Mouse (Mus musculus): ENCODE measurements around the gene Pld4. TPM values are rescaled to one million over a fixed set of nuclear protein-coding genes. Genes with fewer than 3 reads are reported as not detected.

Gene Pld4
- polyA plus RNA-seq, 1 experiment from 2014 or later, result 7.8 TPM

DNA sequence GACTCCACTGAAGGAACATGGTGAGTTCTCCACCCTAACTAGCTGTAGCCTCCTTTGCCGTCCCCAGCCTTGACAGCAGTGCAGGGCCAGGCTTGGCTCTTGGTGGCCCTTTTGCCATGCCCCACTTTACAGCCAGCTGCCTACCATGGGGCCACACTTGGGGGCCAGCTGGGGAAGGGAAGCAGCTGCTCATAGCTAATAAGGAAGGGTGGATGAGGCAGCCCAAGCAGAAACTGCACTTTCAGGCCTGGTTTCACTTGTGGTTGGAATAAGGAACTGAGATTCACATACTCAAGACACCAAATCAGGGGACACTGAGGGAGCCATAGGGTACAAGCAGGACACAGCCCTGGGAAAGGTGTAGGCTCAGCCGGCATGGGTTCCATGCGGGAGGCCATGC lies 1.6 kb downstream of the Pld4 start:
- no peaks in the 10 kb centered on the region for H3K9me3 ChIP-seq (replicated peaks; ENCODE audit: low read length)
- H3K4me3 ChIP-seq (replicated peaks; ENCODE audit: low read depth, low read length), result no peak overlapping the region
- no peak overlapping the region for H3K4me2 ChIP-seq (ENCODE audit: low read length)
- no peak for TF ChIP-seq CTCF (IDR thresholded peaks at IDR 0.05; ENCODE audit: low read depth)
- H3K27ac ChIP-seq, result no peak overlapping the region
- no peaks in the 10 kb centered on the region for H3K4me1 ChIP-seq (replicated peaks; ENCODE audit: insufficient read depth, low read length)
- H3K36me3 ChIP-seq (ENCODE audit: insufficient read depth, low read length), result no peaks in the 10 kb centered on the region
- H3K27me3 ChIP-seq (ENCODE audit: insufficient read depth, low read length), result no peaks in the 10 kb centered on the region
- DNase-seq (ENCODE audit: low spot score) (no peak), ATAC-seq (replicated peaks; ENCODE audit: low FRiP score, low read depth) (no peak)
- no peak overlapping the region for H3K9ac ChIP-seq (ENCODE audit: low read depth, low read length)
- WGBS, result 91% methylated on average over 3 of the region's 3 CpGs

- DNase-seq (ENCODE audit: low spot score) (no peak), ATAC-seq (replicated peaks; ENCODE audit: low FRiP score, low read depth) (no peak)
- Histone ChIP-seq H3K4me3 (replicated peaks; ENCODE audit: low read depth, low read length) (no peak overlapping the region), H3K4me2 (ENCODE audit: low read length) (no peak overlapping the region), H3K27ac (no peak overlapping the region), H3K27me3 (ENCODE audit: insufficient read depth, low read length) (no peaks in the 10 kb centered on the region), H3K9ac (ENCODE audit: low read depth, low read length) (no peak overlapping the region), H3K4me1 (replicated peaks; ENCODE audit: insufficient read depth, low read length) (no peaks in the 10 kb centered on the region), H3K9me3 (replicated peaks; ENCODE audit: low read length) (no peaks in the 10 kb centered on the region), H3K36me3 (ENCODE audit: insufficient read depth, low read length) (no peaks in the 10 kb centered on the region)
- TF ChIP-seq CTCF (IDR thresholded peaks at IDR 0.05; ENCODE audit: low read depth), result no peak
- 80% methylated on average over 4 of the region's 4 CpGs for WGBS
Observed at GRCm38 (mm10) chr12:112763176-112763575, 2.7 kb downstream of the Pld4 start.

- Histone ChIP-seq H3K4me3 (replicated peaks; ENCODE audit: low read depth, low read length) (no peak overlapping the region), H3K4me1 (replicated peaks; ENCODE audit: insufficient read depth, low read length) (no peaks in the 10 kb centered on the region), H3K27ac (no peak overlapping the region), H3K9me3 (replicated peaks; ENCODE audit: low read length) (no peaks in the 10 kb centered on the region), H3K9ac (ENCODE audit: low read depth, low read length) (no peak overlapping the region), H3K4me2 (ENCODE audit: low read length) (no peak overlapping the region), H3K27me3 (ENCODE audit: insufficient read depth, low read length) (no peaks in the 10 kb centered on the region), H3K36me3 (ENCODE audit: insufficient read depth, low read length) (no peaks in the 10 kb centered on the region)
- no peak for TF ChIP-seq CTCF (IDR thresholded peaks at IDR 0.05; ENCODE audit: low read depth)
- ATAC-seq (replicated peaks; ENCODE audit: low FRiP score, low read depth) (no peak), DNase-seq (ENCODE audit: low spot score) (no peak)
- 79% methylated on average over 5 of the region's 5 CpGs for WGBS
Observed at GRCm38 (mm10) chr12:112764141-112764540, 3.7 kb downstream of the Pld4 start.

DNA sequence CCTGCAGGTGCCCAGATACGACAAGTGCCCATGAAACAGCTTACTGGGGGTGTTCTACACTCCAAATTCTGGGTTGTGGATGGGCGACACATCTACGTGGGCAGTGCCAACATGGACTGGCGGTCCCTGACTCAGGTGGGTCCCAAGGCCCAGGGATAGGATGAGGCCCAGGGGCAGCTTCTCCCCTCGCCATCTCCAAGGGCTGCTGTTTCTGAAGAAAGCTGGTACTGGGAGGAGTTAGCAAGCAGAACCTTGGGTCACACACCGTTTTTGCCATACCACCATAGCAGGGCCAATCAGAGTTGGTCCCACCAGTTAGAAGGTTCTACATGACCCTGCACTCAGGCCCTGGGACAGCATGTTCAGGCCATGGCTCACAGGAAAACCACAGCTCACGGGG lies 4.5 kb downstream of the Pld4 start:
- Histone ChIP-seq H3K27me3 (ENCODE audit: insufficient read depth, low read length) (no peaks in the 10 kb centered on the region), H3K9ac (ENCODE audit: low read depth, low read length) (no peak overlapping the region), H3K4me3 (replicated peaks; ENCODE audit: low read depth, low read length) (no peak overlapping the region), H3K4me2 (ENCODE audit: low read length) (no peak overlapping the region), H3K36me3 (ENCODE audit: insufficient read depth, low read length) (no peaks in the 10 kb centered on the region), H3K27ac (no peak overlapping the region), H3K4me1 (replicated peaks; ENCODE audit: insufficient read depth, low read length) (no peaks in the 10 kb centered on the region), H3K9me3 (replicated peaks; ENCODE audit: low read length) (no peaks in the 10 kb centered on the region)
- no peak for ATAC-seq (replicated peaks; ENCODE audit: low FRiP score, low read depth)
- no peak for TF ChIP-seq CTCF (IDR thresholded peaks at IDR 0.05; ENCODE audit: low read depth)
- DNase-seq (ENCODE audit: low spot score), result no peak
- 87% methylated on average over 7 of the region's 7 CpGs for WGBS

GRCm38 (mm10) chr12:112766586-112766985 lies 6.1 kb downstream of the Pld4 start:
- no peak for TF ChIP-seq CTCF (IDR thresholded peaks at IDR 0.05; ENCODE audit: low read depth)
- no peak for ATAC-seq (replicated peaks; ENCODE audit: low FRiP score, low read depth)
- no peak for DNase-seq (ENCODE audit: low spot score)
- H3K9ac ChIP-seq (ENCODE audit: low read depth, low read length), result no peak overlapping the region
- no peaks in the 10 kb centered on the region for H3K4me1 ChIP-seq (replicated peaks; ENCODE audit: insufficient read depth, low read length)
- no peak overlapping the region for H3K27ac ChIP-seq
- no peak overlapping the region for H3K4me3 ChIP-seq (replicated peaks; ENCODE audit: low read depth, low read length)
- no peak overlapping the region for H3K4me2 ChIP-seq (ENCODE audit: low read length)
- no peaks in the 10 kb centered on the region for H3K27me3 ChIP-seq (ENCODE audit: insufficient read depth, low read length)
- WGBS, result 87% methylated on average over 7 of the region's 7 CpGs
- no peaks in the 10 kb centered on the region for H3K9me3 ChIP-seq (replicated peaks; ENCODE audit: low read length)
- H3K36me3 ChIP-seq (ENCODE audit: insufficient read depth, low read length), result no peaks in the 10 kb centered on the region

- ATAC-seq (replicated peaks; ENCODE audit: low FRiP score, low read depth), result no peak
- Histone ChIP-seq H3K9me3 (replicated peaks; ENCODE audit: low read length) (no peaks in the 10 kb centered on the region), H3K4me2 (ENCODE audit: low read length) (no peak overlapping the region), H3K4me3 (replicated peaks; ENCODE audit: low read depth, low read length) (no peak overlapping the region), H3K27me3 (ENCODE audit: insufficient read depth, low read length) (no peaks in the 10 kb centered on the region), H3K4me1 (replicated peaks; ENCODE audit: insufficient read depth, low read length) (no peaks in the 10 kb centered on the region), H3K9ac (ENCODE audit: low read depth, low read length) (no peak overlapping the region), H3K36me3 (ENCODE audit: insufficient read depth, low read length) (no peaks in the 10 kb centered on the region), H3K27ac (no peak overlapping the region)
- DNase-seq (ENCODE audit: low spot score), result no peak
- no peak for TF ChIP-seq CTCF (IDR thresholded peaks at IDR 0.05; ENCODE audit: low read depth)
- WGBS, result 89% methylated on average over 16 of the region's 16 CpGs
Observed at GRCm38 (mm10) chr12:112767036-112767890, 6.8 kb downstream of the Pld4 start.

Data from kidney, postnatal 0 days (tissue).